Mouse (Mus musculus): Measurements from ENCODE around the gene Gxylt2. TPM values are rescaled to one million over a fixed set of nuclear protein-coding genes. Genes with fewer than 3 reads are reported as not detected.

The Gxylt2 gene
- polyA plus RNA-seq (2014; fragmentation: Illumina TruSeq; extraction: RNeasy Lipid Tissue Mini Kit (QIAGEN cat#74804); ENCODE audit: low read depth, low replicate concordance): not detected

DNA sequence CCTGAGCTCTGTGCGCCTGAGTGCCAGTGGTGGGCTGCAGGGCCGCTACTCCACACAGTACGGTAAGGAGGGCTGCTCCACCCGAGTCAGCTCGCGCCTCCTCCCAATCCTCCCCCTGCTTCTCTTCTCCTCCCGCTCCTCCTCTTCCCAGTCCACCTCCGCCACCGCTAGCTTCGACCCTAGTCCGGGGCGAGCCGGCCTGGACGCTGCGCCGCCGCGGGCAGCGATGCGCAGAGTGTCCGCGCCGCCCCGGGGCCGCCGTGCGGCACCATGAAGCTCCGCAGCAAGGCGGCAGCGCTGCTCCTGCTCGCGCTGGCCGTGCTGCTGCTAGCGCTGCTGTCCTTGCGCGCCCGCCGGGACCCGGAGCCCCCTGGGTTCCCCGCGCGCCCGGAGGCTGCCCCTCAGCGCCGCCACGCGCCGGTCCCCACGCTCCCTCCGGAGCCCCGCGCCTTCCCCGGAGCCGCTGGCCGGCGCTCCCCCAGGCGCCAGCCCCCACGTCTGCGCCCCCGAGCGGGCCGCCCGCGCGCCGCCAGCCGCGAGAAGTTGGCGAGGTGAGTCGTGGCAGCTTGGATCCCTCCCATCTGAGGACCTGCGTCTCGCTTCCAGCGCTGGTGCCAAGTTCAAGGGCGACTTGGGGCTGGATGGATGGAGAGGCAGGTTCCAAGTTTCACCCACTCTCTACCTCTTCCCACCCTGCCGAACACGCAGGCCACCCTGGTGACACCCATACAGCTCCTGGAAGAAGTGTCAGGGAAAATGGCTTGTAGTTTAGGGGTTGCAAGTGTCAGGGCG is at the start of gene Gxylt2:
TSS of gene Gxylt2 (plus strand) at position 161 of the 792 bp plus-strand sequence.

DNA sequence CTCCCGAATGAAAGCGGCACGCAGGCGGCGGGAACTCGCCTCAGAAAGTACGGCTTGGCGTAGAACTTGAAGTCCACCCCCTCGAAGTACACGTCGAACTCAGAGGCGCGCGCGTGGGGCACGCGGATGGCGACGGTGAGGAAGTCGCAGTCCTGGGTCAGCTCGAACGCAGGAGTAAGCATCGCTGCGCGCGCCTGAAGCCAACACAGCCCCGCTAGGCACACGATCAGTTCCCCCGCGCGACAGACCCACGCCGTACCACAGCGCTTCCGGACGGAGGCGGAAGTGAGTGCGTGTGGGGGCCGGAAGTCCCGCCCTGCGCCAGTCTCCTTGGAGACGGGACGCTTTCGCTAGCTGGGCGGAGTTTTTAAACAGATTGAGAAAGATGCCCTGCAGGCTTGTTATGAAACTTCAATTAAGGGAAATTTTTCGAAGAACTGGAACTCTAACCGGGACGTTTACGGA is 33.6 kb upstream of the Gxylt2 start, which contains the start of gene Shq1:
TSS of gene Shq1 (minus strand) at position 278 of the 465 bp plus-strand sequence.

DNA sequence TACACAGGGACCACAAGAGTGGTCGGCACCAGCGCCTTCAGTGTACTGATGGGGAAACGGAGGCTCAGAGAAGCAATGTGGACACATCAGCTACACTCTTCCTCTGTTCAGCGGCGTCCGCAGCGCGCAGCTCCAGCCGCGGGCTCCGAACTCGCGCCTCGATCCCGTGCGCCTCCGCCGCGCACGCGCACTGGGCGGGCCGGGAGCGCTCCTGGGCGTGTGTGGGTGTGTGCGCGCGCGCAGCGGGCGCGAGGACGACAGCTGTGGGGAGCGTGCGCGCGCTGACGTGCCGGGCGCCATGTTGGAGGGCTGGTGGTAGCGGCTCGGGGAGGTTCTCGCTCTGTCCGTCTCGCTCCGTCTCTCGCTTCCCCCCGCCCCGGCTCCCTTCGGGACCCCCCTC is 128.8 kb downstream of the Gxylt2 start, which contains the start of gene Ppp4r2:
TSS of gene Ppp4r2 (plus strand) at position 268 of the 400 bp plus-strand sequence.

Other genes starting within 250 kb of the Gxylt2 start
- gene Shq1, start 33.6 kb upstream of the Gxylt2 start, polyA plus RNA-seq (2014; fragmentation: Illumina TruSeq; extraction: RNeasy Lipid Tissue Mini Kit (QIAGEN cat#74804); ENCODE audit: low read depth, low replicate concordance): 2.0 TPM
- gene Ppp4r2, start 128.9 kb downstream of the Gxylt2 start, polyA plus RNA-seq (2014; fragmentation: Illumina TruSeq; extraction: RNeasy Lipid Tissue Mini Kit (QIAGEN cat#74804); ENCODE audit: low read depth, low replicate concordance): 61.4 TPM